Mouse (Mus musculus) G1E-ER4 (cell line): Measurements from ENCODE around the gene Gabra3. TPM values are rescaled to one million over a fixed set of nuclear protein-coding genes. Genes with fewer than 3 reads are reported as not detected.
A peak's percentile ranks its signal among the peaks of the same experiment; 100 is the strongest.

Experiments
- GATA1 ChIP-seq: IDR thresholded peaks from one replicate; pipeline ENCODE4 v1.8.0; 2012; ENCODE audit warnings: low read length, inconsistent platforms
- polyA plus RNA-seq: library from polyadenylated mRNA; stranded (reverse); fragments of >175 nt; gene quantifications from 2 replicates; pipeline ENCODE4 v1.2.3, GENCODE M21; 2012

Gabra3 gene
- polyA plus RNA-seq, result 0.03 TPM in 1 of 2 replicates, not detected in the other

DNA sequence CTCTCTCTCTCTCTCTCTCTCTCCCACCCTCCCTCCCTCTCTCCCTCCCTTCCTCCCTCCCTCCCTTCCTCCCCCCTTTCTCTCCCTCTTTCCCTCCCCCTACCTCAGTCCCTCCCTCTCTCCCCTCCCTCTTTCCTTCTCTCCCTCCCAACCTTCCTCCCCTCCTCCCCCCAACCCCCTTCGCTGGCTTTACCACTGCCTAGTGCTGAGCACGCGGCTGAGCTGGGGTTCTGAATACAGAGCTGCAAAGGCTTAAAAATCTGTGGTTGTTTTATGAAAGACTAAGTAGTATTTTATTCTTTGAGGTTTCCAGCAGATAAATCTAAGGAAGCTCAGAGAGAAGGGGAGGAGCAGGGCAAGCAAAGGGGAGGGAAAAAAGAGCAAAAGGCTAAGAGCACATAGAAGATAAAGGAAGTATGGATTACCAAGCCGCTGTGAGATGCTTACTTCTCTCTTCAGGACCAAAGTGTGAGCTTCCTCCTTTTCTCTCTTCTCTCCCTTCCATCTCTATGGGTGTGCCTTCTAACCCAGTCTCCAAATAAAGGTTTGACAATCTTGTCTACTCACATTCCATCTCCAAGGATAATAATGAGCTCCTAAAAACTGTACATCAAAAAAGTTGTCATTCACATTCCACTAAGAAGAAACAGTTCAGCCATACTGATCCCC lies at the start of gene Gabra3:
Gabra3 (minus strand) TSS at position 619 of the 669 bp plus-strand sequence.
- TF ChIP-seq GATA1, result no peak

DNA sequence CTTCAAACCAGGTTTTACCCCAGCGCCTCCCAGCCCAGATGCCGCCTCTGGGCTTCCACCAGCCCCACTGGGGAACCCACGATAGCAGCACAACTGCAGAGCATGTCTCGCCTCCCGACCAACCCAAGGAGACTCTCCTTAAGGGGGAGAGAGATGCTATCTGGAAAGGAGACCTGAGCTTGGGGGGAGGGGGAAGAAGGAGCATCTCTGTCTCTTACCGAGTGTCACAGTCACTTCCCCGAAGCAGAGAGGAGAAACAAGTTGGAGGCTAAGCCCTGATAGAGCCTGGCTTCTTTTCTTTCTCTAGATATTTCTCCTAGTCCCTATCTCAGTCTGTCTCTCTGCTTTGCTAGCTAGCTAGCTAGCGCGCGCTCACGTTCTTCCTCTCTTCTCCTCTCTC lies 859 bp downstream of the Gabra3 start:
- no peak for TF ChIP-seq GATA1

DNA sequence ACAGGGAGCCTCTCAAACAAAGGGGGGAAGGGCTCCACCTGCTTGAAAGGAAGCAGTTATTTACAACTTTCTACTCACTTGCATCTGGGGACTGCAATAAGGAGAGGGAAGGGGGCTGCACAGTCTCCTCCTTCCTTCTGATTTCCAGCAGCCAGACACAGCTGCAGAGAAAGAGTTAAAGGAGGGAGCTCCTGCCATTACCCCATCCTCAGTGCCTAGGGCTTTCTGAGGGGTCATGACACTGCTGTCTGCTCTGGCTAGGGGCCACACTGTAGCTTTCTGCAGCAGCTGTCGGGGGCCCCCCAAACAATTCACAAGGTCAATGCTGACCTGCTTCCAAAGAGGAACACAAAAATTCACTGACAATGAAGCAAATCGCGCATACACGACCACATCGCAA lies 1.3 kb downstream of the Gabra3 start:
- no peak for TF ChIP-seq GATA1

DNA sequence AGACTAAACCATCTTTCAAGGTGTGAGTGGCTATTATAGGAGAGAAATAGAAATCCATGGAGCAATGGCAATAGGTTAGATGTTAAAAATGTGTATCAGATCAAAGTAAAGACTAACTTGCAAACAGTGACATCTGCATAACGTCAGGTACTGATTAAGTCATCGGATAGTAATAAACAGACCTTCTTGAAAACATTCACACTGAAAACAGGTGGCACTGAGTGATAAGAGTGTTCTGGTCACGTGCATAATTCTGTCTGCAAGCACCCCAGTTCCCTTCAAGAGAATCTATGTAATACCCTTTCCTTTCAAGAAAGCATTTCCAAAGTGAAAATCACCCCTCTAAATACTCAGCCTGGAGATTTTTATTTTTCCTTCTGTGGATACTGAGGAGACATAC lies 6.0 kb downstream of the Gabra3 start:
- peak; percentile 50 for TF ChIP-seq GATA1

DNA sequence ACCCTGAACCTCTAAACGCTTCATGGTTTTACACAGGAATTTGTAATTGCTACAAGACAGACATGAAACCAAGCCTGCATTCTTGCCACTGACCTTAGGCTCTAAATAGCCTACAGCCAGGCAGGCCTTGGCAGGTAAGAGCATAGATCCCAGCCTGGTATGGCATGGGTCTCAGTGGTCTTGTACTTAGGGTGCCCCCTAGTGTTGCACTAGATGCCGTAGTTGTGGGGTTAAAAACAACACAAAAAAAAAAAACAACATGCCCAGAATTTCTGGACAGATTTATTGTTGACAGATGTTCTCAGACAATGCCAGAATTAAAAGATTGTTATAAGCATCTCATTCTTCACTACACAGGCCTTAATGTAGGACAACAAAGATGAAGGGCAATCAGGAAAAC lies 12.0 kb downstream of the Gabra3 start:
- TF ChIP-seq GATA1, result no peak

DNA sequence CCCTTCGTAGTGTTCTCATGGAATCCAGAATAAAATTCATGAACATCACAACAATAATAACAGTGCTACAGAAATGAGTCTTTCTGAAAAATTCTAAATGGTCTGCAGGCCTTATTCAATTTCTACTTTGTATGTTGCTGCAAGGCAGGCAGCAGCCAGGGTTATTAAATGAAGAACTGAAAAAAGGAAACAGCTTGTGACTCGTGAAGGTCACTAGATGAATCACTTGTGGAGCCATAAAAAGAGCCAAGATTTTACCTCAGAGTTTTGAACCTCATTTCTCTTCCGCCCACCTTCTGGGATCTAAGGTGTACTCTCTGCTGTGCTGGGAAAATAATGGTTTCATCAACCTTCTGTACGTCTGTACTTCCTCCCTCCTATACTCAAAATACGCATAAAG lies 159.4 kb downstream of the Gabra3 start:
- TF ChIP-seq GATA1, result no peak

GRCm38 (mm10) chrX:72489806-72490205 lies 166.8 kb downstream of the Gabra3 start:
- TF ChIP-seq GATA1, result no peak

DNA sequence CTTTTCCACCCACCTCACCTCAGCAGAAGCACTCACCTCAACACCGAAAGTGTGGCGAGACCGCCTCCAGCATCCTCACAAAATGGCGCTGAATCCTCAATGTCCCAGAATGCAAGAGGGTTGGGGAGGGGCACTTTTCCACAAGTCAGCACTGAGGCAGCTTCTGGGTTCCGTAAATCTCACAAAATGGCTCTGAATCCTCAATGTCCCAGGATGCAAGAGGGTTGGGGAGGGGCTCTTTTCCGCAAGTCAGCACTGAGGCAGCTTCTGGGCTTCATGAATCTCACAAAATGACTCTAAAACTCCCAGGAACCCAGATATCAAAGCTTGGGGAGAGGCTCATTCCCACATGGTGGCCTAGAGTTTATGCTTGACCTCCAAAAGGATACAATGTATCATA lies 269.9 kb downstream of the Gabra3 start, which contains the start of gene Magea10:
Magea10 (minus strand) TSS at position 101 of the 400 bp plus-strand sequence.
- TF ChIP-seq GATA1, result no peak

Other genes starting within 250 kb of the Gabra3 start
- gene Gabrq, start 168.3 kb upstream of the Gabra3 start, polyA plus RNA-seq, result not detected in 2 replicates